Mouse (Mus musculus): ENCODE measurements around the gene Rhox2f.
"Not testable (repeated sequence)": the region's sequence is repeated elsewhere in the genome, so short reads cannot be mapped to it uniquely, and the experiment has no call there.

The Rhox2f gene

GRCm38 (mm10) chrX:37571105-37571504 lies at the start of gene Rhox2f:
Rhox2f (plus strand) TSS chrX:37571405.
- DNase-seq (ENCODE audit: low spot score) = not testable (repeated sequence)

- DNase-seq (ENCODE audit: low spot score) = not testable (repeated sequence)
These were observed 41.1 kb upstream of the Rhox2f start, which contains the start of gene Rhox2e for GRCm38 (mm10) chrX:37530152-37530551. Rhox2e (plus strand) TSS chrX:37530452.

GRCm38 (mm10) chrX:37541719-37542118 lies 29.5 kb upstream of the Rhox2f start, which contains the start of gene Rhox3e:
Rhox3e (plus strand) TSS chrX:37542019.
- not testable (repeated sequence) for DNase-seq (ENCODE audit: low spot score)

- DNase-seq (ENCODE audit: low spot score) = not testable (repeated sequence)
These were observed 14.1 kb upstream of the Rhox2f start, which contains the start of gene Rhox4e for GRCm38 (mm10) chrX:37557112-37557511. Rhox4e (plus strand) TSS chrX:37557412.

GRCm38 (mm10) chrX:37572638-37573037 lies 1.4 kb downstream of the Rhox2f start:
- DNase-seq (ENCODE audit: low spot score) = not testable (repeated sequence)

- not testable (repeated sequence) for DNase-seq (ENCODE audit: low spot score)
These were observed 9.5 kb downstream of the Rhox2f start, which contains the start of gene Rhox3f for GRCm38 (mm10) chrX:37580692-37581091. Rhox3f (plus strand) TSS chrX:37580992.

GRCm38 (mm10) chrX:37607604-37608003 lies 36.4 kb downstream of the Rhox2f start, which contains the start of gene Rhox4f:
Rhox4f (minus strand) TSS chrX:37607704.
- not testable (repeated sequence) for DNase-seq (ENCODE audit: low spot score)

Data from ovary, postnatal 10 days (tissue).